Mouse (Mus musculus): ENCODE results near the gene Csrp3.

- TF ChIP-seq GATA1 (IDR thresholded peaks at IDR 0.05; ENCODE audit: low read depth, low read length) (no peak), POLR2A (IDR thresholded peaks at IDR 0.05; ENCODE audit: control insufficient read depth in 1 of 2, insufficient read depth in 1 of 2, low read depth in 1 of 2, low read length in 2 of 2, poor library complexity in 1 of 2) (no peak), CTCF (IDR thresholded peaks at IDR 0.05 in 2 of 3, conservative IDR thresholded peaks at IDR 0.05 in 1 of 3; ENCODE audit: control insufficient read depth in 1 of 3, insufficient read depth in 1 of 3, low read depth in 2 of 3, low read length in 3 of 3, poor library complexity in 1 of 3, severe bottlenecking in 1 of 3) (no peak)
These were observed 13.1 kb upstream of the Csrp3 start for GRCm38 (mm10) chr7:48860948-48861347.
